8 mouse cellular contexts compared by ENCODE assay signal in genomic region chr7:43442684-43443083, GRCm38 (mm10). TPM values are rescaled to one million over a fixed set of nuclear protein-coding genes. Genes with fewer than 3 reads are reported as not detected.
DNase-seq lines count a peak whose midpoint lies in the region; ATAC-seq and TF ChIP-seq lines count a peak whose summit lies in the region.

No protein-coding gene starts in this region.

- no peaks in the 10 kb centered on the region for H3K27me3 ChIP-seq in kidney, embryonic 14.5 days (ENCODE audit: control insufficient read depth, insufficient read depth, low read length)
- H3K27me3 ChIP-seq in hindbrain, embryonic 16.5 days (replicated peaks; ENCODE audit: control insufficient read depth, insufficient read depth, low read length), result no peaks in the 10 kb centered on the region
- H3K27me3 ChIP-seq in midbrain, embryonic 15.5 days (replicated peaks), result no peaks in the 10 kb centered on the region

- H3K36me3 ChIP-seq in kidney, embryonic 14.5 days (ENCODE audit: control insufficient read depth, insufficient read depth, low read length), result no peaks in the 10 kb centered on the region
- H3K36me3 ChIP-seq in hindbrain, embryonic 16.5 days (ENCODE audit: control insufficient read depth, insufficient read depth, low read length), result no peaks in the 10 kb centered on the region
- H3K36me3 ChIP-seq in midbrain, embryonic 15.5 days (replicated peaks), result no peaks in the 10 kb centered on the region

- no peak for DNase-seq in kidney, adult 8-10 months
- no peak for DNase-seq in adipocyte (ENCODE audit: low spot score)
- DNase-seq in cerebellum, postnatal 10 days, result no peak
- DNase-seq in gastrocnemius, postnatal 25 days, result no peak

- 7% methylated on average over 9 of the region's 9 CpGs for WGBS in kidney, embryonic 14.5 days
- 13% methylated on average over 9 of the region's 9 CpGs for WGBS in hindbrain, embryonic 16.5 days
- WGBS in midbrain, embryonic 15.5 days, result 10% methylated on average over 9 of the region's 9 CpGs

- no peaks in the 10 kb centered on the region for H3K9me3 ChIP-seq in kidney, embryonic 14.5 days (ENCODE audit: control insufficient read depth, low read length)
- H3K9me3 ChIP-seq in hindbrain, embryonic 16.5 days (ENCODE audit: control insufficient read depth, low read length), result no peaks in the 10 kb centered on the region
- no peaks in the 10 kb centered on the region for H3K9me3 ChIP-seq in midbrain, embryonic 15.5 days

- H3K4me2 ChIP-seq in kidney, embryonic 14.5 days (replicated peaks; ENCODE audit: low read depth, low read length), result peak overlapping the region; percentile 77
- peak overlapping the region; percentile 94 for H3K4me2 ChIP-seq in hindbrain, embryonic 16.5 days (ENCODE audit: low read length)
- peak overlapping the region; percentile 69 for H3K4me2 ChIP-seq in midbrain, embryonic 15.5 days

- H3K27ac ChIP-seq in kidney, embryonic 14.5 days (ENCODE audit: low read depth, low read length), result peak overlapping the region; percentile 98
- no peak overlapping the region; the same call in 1 of the 2 replicates for H3K27ac ChIP-seq in cortical plate, adult 2 months (ENCODE audit: insufficient read depth, low read length)
- peak overlapping the region; percentile 93 for H3K27ac ChIP-seq in hindbrain, embryonic 16.5 days (ENCODE audit: low read depth, low read length)
- H3K27ac ChIP-seq in midbrain, embryonic 15.5 days, result peak overlapping the region; percentile 86

- H3K4me3 ChIP-seq in kidney, embryonic 14.5 days (ENCODE audit: low read length), result peak overlapping the region; percentile 47
- H3K4me3 ChIP-seq in cortical plate, adult 2 months (ENCODE audit: insufficient read depth, low read length), result peak overlapping the region; percentile 54; the same call in 1 of the 2 replicates
- H3K4me3 ChIP-seq in hindbrain, embryonic 16.5 days (ENCODE audit: low read length), result peak overlapping the region; percentile 61
- H3K4me3 ChIP-seq in midbrain, embryonic 15.5 days, result peak overlapping the region; percentile 48

- peak overlapping the region; percentile 67 for H3K9ac ChIP-seq in kidney, embryonic 14.5 days (ENCODE audit: low read depth, low read length)
- H3K9ac ChIP-seq in hindbrain, embryonic 16.5 days (ENCODE audit: low read depth, low read length), result peak overlapping the region; percentile 77
- H3K9ac ChIP-seq in midbrain, embryonic 15.5 days, result peak overlapping the region; percentile 53

- no peak for TF ChIP-seq POLR2A in cortical plate, adult 2 months (IDR thresholded peaks at IDR 0.05; ENCODE audit: extremely low read depth, insufficient read depth, low read length)

- peaks cover 13% of the 10 kb centered on the region; the same call in 1 of the 2 replicates for H3K4me1 ChIP-seq in kidney, embryonic 14.5 days (ENCODE audit: control insufficient read depth, insufficient read depth, low read length)
- H3K4me1 ChIP-seq in cortical plate, adult 2 months (ENCODE audit: control insufficient read depth, insufficient read depth, low read length), result no peaks in the 10 kb centered on the region; the same call in 1 of the 2 replicates
- peaks cover 18% of the 10 kb centered on the region for H3K4me1 ChIP-seq in hindbrain, embryonic 16.5 days (ENCODE audit: control insufficient read depth, insufficient read depth, low read depth, low read length)
- H3K4me1 ChIP-seq in midbrain, embryonic 15.5 days, result peaks cover 21% of the 10 kb centered on the region

- no peak for TF ChIP-seq CTCF in cortical plate, adult 2 months (IDR thresholded peaks at IDR 0.05; ENCODE audit: extremely low read depth, insufficient read depth, low read length)

- ATAC-seq in kidney, embryonic 14.5 days (ENCODE audit: low FRiP score, low TSS enrichment), result 0 out of 2 replicates have a peak, but pooled peaks have one; percentile 2
- ATAC-seq in hindbrain, embryonic 16.5 days, result 0 out of 2 replicates have a peak, but pooled peaks have one; percentile 1
- ATAC-seq in midbrain, embryonic 15.5 days (replicated peaks), result peak; percentile 2; the same call in 1 of the 2 replicates

RNA-seq across cellular contexts. Expression of gene Etfb, which starts 1.2 kb away (rescaled TPM):
- polyA plus RNA-seq in kidney, embryonic 14.5 days (2014; fragmentation: Nextera tagmentation; extraction: Ambion mirVana), result 323 and 358 TPM in 2 replicates
- 89.4 and 94.5 TPM in 2 replicates for polyA plus RNA-seq in cortical plate, adult 2 months (2012; rRNA removed)
- 140 and 142 TPM in 2 replicates for polyA plus RNA-seq in hindbrain, embryonic 16.5 days (2015; fragmentation: Nextera tagmentation; extraction: Ambion mirVana)
- 117 and 130 TPM in 2 replicates for polyA plus RNA-seq in midbrain, embryonic 15.5 days (2015; fragmentation: Nextera tagmentation; extraction: Ambion mirVana)
- total RNA-seq in gastrocnemius, postnatal 25 days (2021), result 100 to 1,000 TPM; 310 to 323 TPM

RNA-seq across cellular contexts. Expression of gene Gm45233, which starts 1.2 kb away (rescaled TPM):
- polyA plus RNA-seq in kidney, embryonic 14.5 days (2014; fragmentation: Nextera tagmentation; extraction: Ambion mirVana), result 0.27 TPM in 1 of 2 replicates, not detected in the other
- 0.78 and 2.1 TPM in 2 replicates for polyA plus RNA-seq in cortical plate, adult 2 months (2012; rRNA removed)
- 0.49 TPM in 1 of 2 replicates, not detected in the other for polyA plus RNA-seq in hindbrain, embryonic 16.5 days (2015; fragmentation: Nextera tagmentation; extraction: Ambion mirVana)
- not detected in 2 replicates for polyA plus RNA-seq in midbrain, embryonic 15.5 days (2015; fragmentation: Nextera tagmentation; extraction: Ambion mirVana)
- under 1 TPM; 0.46 to 0.62 TPM for total RNA-seq in gastrocnemius, postnatal 25 days (2021)

RNA-seq across cellular contexts. Expression of gene Cldnd2, which starts 2.1 kb away (rescaled TPM):
- not detected in 2 replicates for polyA plus RNA-seq in kidney, embryonic 14.5 days (2014; fragmentation: Nextera tagmentation; extraction: Ambion mirVana)
- polyA plus RNA-seq in cortical plate, adult 2 months (2012; rRNA removed), result not detected in 2 replicates
- polyA plus RNA-seq in hindbrain, embryonic 16.5 days (2015; fragmentation: Nextera tagmentation; extraction: Ambion mirVana), result not detected in 2 replicates
- not detected in 2 replicates for polyA plus RNA-seq in midbrain, embryonic 15.5 days (2015; fragmentation: Nextera tagmentation; extraction: Ambion mirVana)
- not detected for total RNA-seq in gastrocnemius, postnatal 25 days (2021)

RNA-seq across cellular contexts. Expression of gene Nkg7, which starts 5.8 kb away (rescaled TPM):
- polyA plus RNA-seq in kidney, embryonic 14.5 days (2014; fragmentation: Nextera tagmentation; extraction: Ambion mirVana), result 0.41 TPM in 1 of 2 replicates, not detected in the other
- polyA plus RNA-seq in cortical plate, adult 2 months (2012; rRNA removed), result 0.32 TPM in 1 of 2 replicates, not detected in the other
- 0.45 TPM in 2 replicates for polyA plus RNA-seq in hindbrain, embryonic 16.5 days (2015; fragmentation: Nextera tagmentation; extraction: Ambion mirVana)
- 0.25 TPM in 1 of 2 replicates, not detected in the other for polyA plus RNA-seq in midbrain, embryonic 15.5 days (2015; fragmentation: Nextera tagmentation; extraction: Ambion mirVana)
- total RNA-seq in gastrocnemius, postnatal 25 days (2021), result not detected

RNA-seq across cellular contexts. Expression of gene Lim2, which starts 15.2 kb away (rescaled TPM):
- polyA plus RNA-seq in kidney, embryonic 14.5 days (2014; fragmentation: Nextera tagmentation; extraction: Ambion mirVana), result not detected in 2 replicates
- not detected in 2 replicates for polyA plus RNA-seq in cortical plate, adult 2 months (2012; rRNA removed)
- polyA plus RNA-seq in hindbrain, embryonic 16.5 days (2015; fragmentation: Nextera tagmentation; extraction: Ambion mirVana), result not detected in 2 replicates
- polyA plus RNA-seq in midbrain, embryonic 15.5 days (2015; fragmentation: Nextera tagmentation; extraction: Ambion mirVana), result not detected in 2 replicates
- not detected for total RNA-seq in gastrocnemius, postnatal 25 days (2021)
